Mouse (Mus musculus) hindbrain, embryonic 12.5 days (tissue): ENCODE measurements around the gene Pdrg1. TPM values are rescaled to one million over a fixed set of nuclear protein-coding genes. Genes with fewer than 3 reads are reported as not detected.

ENCODE experiments used
- ATAC-seq: fragments of 200-750 bp; cut with Nextera tagmentation; 2 replicates; pipeline ENCODE4 v1.8.0; 2017; ENCODE audit warnings: moderate TSS enrichment; ENCODE audit not compliant: low FRiP score
- H3K27ac ChIP-seq: fragments of 300-500 bp; sonication (generic); 2 replicates; pipeline ENCODE4 v1.5.1; 2016; ENCODE audit warnings: mild to moderate bottlenecking
- H3K27me3 ChIP-seq: fragments of 300-500 bp; sonication (generic); 2 replicates; pipeline ENCODE4 v1.6.1; 2016; ENCODE audit warnings: mild to moderate bottlenecking
- H3K36me3 ChIP-seq: fragments of 300-500 bp; sonication (generic); 2 replicates; pipeline ENCODE4 v1.6.1; 2016; ENCODE audit warnings: mild to moderate bottlenecking
- H3K4me1 ChIP-seq: fragments of 300-500 bp; sonication (generic); 2 replicates; pipeline ENCODE4 v1.6.1; 2016
- H3K4me2 ChIP-seq: fragments of 300-500 bp; sonication (generic); replicated peaks from 2 replicates; pipeline ENCODE4 v1.6.1; 2016; ENCODE audit warnings: mild to moderate bottlenecking
- H3K4me3 ChIP-seq: fragments of 300-500 bp; sonication (generic); 2 replicates; pipeline ENCODE4 v1.5.1; 2016; ENCODE audit warnings: mild to moderate bottlenecking
- H3K9ac ChIP-seq: fragments of 300-500 bp; sonication (generic); 2 replicates; pipeline ENCODE4 v1.6.1; 2016; ENCODE audit warnings: mild to moderate bottlenecking, moderate library complexity
- H3K9me3 ChIP-seq: fragments of 300-500 bp; sonication (generic); replicated peaks from 2 replicates; pipeline ENCODE4 v1.6.1; 2016; ENCODE audit warnings: mild to moderate bottlenecking
- WGBS: fragments of 180-500 bp; shearing (Covaris S2); methylation state at CpG from one replicate; pipeline ENCODE4 v1.1.7; 2016; 5-methylcytosine and 5-hydroxymethylcytosine counted together
- polyA plus RNA-seq: library from polyadenylated mRNA; unstranded; fragments of >200 nt; fragmentation: Nextera tagmentation; extraction: Ambion mirVana; gene quantifications from 2 replicates; pipeline ENCODE4 v1.2.1, GENCODE M21; 2016

The Pdrg1 gene
- polyA plus RNA-seq, 1 experiment from 2014 or later = 131 TPM

- 82% methylated on average over 7 of the region's 7 CpGs for WGBS
- no peak overlapping the region for H3K9ac ChIP-seq
- H3K4me1 ChIP-seq = peaks cover 2% of the 10 kb centered on the region; the same call in 1 of the 2 replicates
- no peaks in the 10 kb centered on the region for H3K36me3 ChIP-seq
- H3K4me2 ChIP-seq = no peak overlapping the region
- no peak overlapping the region for H3K27ac ChIP-seq
- H3K4me3 ChIP-seq = no peak overlapping the region
- peaks cover 18% of the 10 kb centered on the region for H3K27me3 ChIP-seq
- H3K9me3 ChIP-seq = no peaks in the 10 kb centered on the region
- ATAC-seq = no peak
These were observed 10.8 kb upstream of the Pdrg1 start for GRCm38 (mm10) chr2:153026052-153026451.

GRCm38 (mm10) chr2:153022855-153023254 lies 7.6 kb upstream of the Pdrg1 start:
- Histone ChIP-seq H3K4me1 (no peaks in the 10 kb centered on the region), H3K27ac (no peak overlapping the region), H3K4me3 (no peak overlapping the region), H3K4me2 (no peak overlapping the region), H3K27me3 (peaks cover 7% of the 10 kb centered on the region; the same call in 1 of the 2 replicates), H3K9me3 (no peaks in the 10 kb centered on the region), H3K36me3 (no peaks in the 10 kb centered on the region), H3K9ac (no peak overlapping the region)
- no peak for ATAC-seq
- 68% methylated on average over 4 of the region's 4 CpGs for WGBS

GRCm38 (mm10) chr2:153021163-153021562 lies 5.9 kb upstream of the Pdrg1 start:
- Histone ChIP-seq H3K4me3 (no peak overlapping the region), H3K9me3 (no peaks in the 10 kb centered on the region), H3K27ac (no peak overlapping the region), H3K4me1 (no peaks in the 10 kb centered on the region), H3K36me3 (no peaks in the 10 kb centered on the region), H3K9ac (no peak overlapping the region), H3K4me2 (no peak overlapping the region), H3K27me3 (peaks cover 12% of the 10 kb centered on the region)
- 70% methylated on average over 3 of the region's 3 CpGs for WGBS
- no peak for ATAC-seq

GRCm38 (mm10) chr2:153019355-153019754 lies 4.1 kb upstream of the Pdrg1 start:
- no peak overlapping the region for H3K4me2 ChIP-seq
- H3K9me3 ChIP-seq = no peaks in the 10 kb centered on the region
- no peak overlapping the region for H3K9ac ChIP-seq
- 91% methylated on average over 3 of the region's 3 CpGs for WGBS
- H3K27ac ChIP-seq = no peak overlapping the region
- no peak for ATAC-seq
- H3K27me3 ChIP-seq = peaks cover 14% of the 10 kb centered on the region
- peaks cover 4% of the 10 kb centered on the region for H3K4me1 ChIP-seq
- no peak overlapping the region for H3K4me3 ChIP-seq
- H3K36me3 ChIP-seq = no peaks in the 10 kb centered on the region

- Histone ChIP-seq H3K36me3 (peaks cover 16% of the 10 kb centered on the region), H3K4me2 (no peak overlapping the region), H3K27ac (no peak overlapping the region), H3K9ac (no peak overlapping the region), H3K4me3 (no peak overlapping the region), H3K27me3 (peaks cover 14% of the 10 kb centered on the region), H3K9me3 (no peaks in the 10 kb centered on the region), H3K4me1 (peaks cover 10% of the 10 kb centered on the region)
- no peak for ATAC-seq
- 50% methylated on average over 5 of the region's 5 CpGs for WGBS
These were observed 1.6 kb upstream of the Pdrg1 start for GRCm38 (mm10) chr2:153016786-153017185.

GRCm38 (mm10) chr2:153015804-153016203 lies 577 bp upstream of the Pdrg1 start:
- H3K27ac ChIP-seq = no peak overlapping the region
- H3K36me3 ChIP-seq = peaks cover 26% of the 10 kb centered on the region
- peaks cover 10% of the 10 kb centered on the region for H3K4me1 ChIP-seq
- ATAC-seq = no peak
- H3K4me2 ChIP-seq = peak overlapping the region; percentile 96
- H3K9ac ChIP-seq = no peak overlapping the region
- H3K9me3 ChIP-seq = no peaks in the 10 kb centered on the region
- no peak overlapping the region for H3K4me3 ChIP-seq
- WGBS = 55% methylated on average over 8 of the region's 8 CpGs
- H3K27me3 ChIP-seq = peaks cover 14% of the 10 kb centered on the region

GRCm38 (mm10) chr2:153013724-153014515 lies 1.3 kb downstream of the Pdrg1 start:
- Histone ChIP-seq H3K9ac (peak overlapping the region; percentile 91), H3K27ac (no peak overlapping the region), H3K27me3 (peaks cover 11% of the 10 kb centered on the region; the same call in 1 of the 2 replicates), H3K9me3 (no peaks in the 10 kb centered on the region), H3K36me3 (peaks cover 45% of the 10 kb centered on the region), H3K4me3 (peak overlapping the region; percentile 85), H3K4me2 (peak overlapping the region; percentile 96), H3K4me1 (peaks cover 10% of the 10 kb centered on the region)
- no peak for ATAC-seq
- WGBS = 93% methylated on average over 11 of the region's 11 CpGs

GRCm38 (mm10) chr2:153009192-153009973 lies 5.8 kb downstream of the Pdrg1 start:
- H3K36me3 ChIP-seq = peaks cover 66% of the 10 kb centered on the region
- no peaks in the 10 kb centered on the region for H3K9me3 ChIP-seq
- ATAC-seq = no peak
- no peak overlapping the region for H3K27ac ChIP-seq
- WGBS = 82% methylated on average over 12 of the region's 12 CpGs
- no peaks in the 10 kb centered on the region for H3K27me3 ChIP-seq
- no peak overlapping the region for H3K9ac ChIP-seq
- H3K4me1 ChIP-seq = peaks cover 6% of the 10 kb centered on the region
- no peak overlapping the region for H3K4me2 ChIP-seq
- no peak overlapping the region for H3K4me3 ChIP-seq

GRCm38 (mm10) chr2:153005981-153006380 lies 9.2 kb downstream of the Pdrg1 start:
- H3K9ac ChIP-seq = no peak overlapping the region
- no peak overlapping the region for H3K27ac ChIP-seq
- peaks cover 42% of the 10 kb centered on the region for H3K36me3 ChIP-seq
- H3K4me2 ChIP-seq = no peak overlapping the region
- 86% methylated on average over 3 of the region's 3 CpGs for WGBS
- H3K4me1 ChIP-seq = peaks cover 3% of the 10 kb centered on the region
- H3K4me3 ChIP-seq = no peak overlapping the region
- no peaks in the 10 kb centered on the region for H3K9me3 ChIP-seq
- ATAC-seq = no peak
- H3K27me3 ChIP-seq = no peaks in the 10 kb centered on the region

GRCm38 (mm10) chr2:153003681-153004338 lies 11.4 kb downstream of the Pdrg1 start:
- no peaks in the 10 kb centered on the region for H3K9me3 ChIP-seq
- no peak overlapping the region for H3K27ac ChIP-seq
- ATAC-seq = no peak
- H3K36me3 ChIP-seq = peaks cover 20% of the 10 kb centered on the region; the same call in 1 of the 2 replicates
- H3K4me3 ChIP-seq = no peak overlapping the region
- 57% methylated on average over 13 of the region's 13 CpGs for WGBS
- no peak overlapping the region for H3K4me2 ChIP-seq
- H3K4me1 ChIP-seq = peaks cover 3% of the 10 kb centered on the region
- H3K27me3 ChIP-seq = no peaks in the 10 kb centered on the region
- no peak overlapping the region for H3K9ac ChIP-seq

GRCm38 (mm10) chr2:153002492-153003248 lies 12.6 kb downstream of the Pdrg1 start:
- Histone ChIP-seq H3K4me3 (no peak overlapping the region), H3K4me1 (peaks cover 3% of the 10 kb centered on the region), H3K27me3 (no peaks in the 10 kb centered on the region), H3K9me3 (no peaks in the 10 kb centered on the region), H3K36me3 (peaks cover 10% of the 10 kb centered on the region; the same call in 1 of the 2 replicates), H3K9ac (no peak overlapping the region), H3K4me2 (no peak overlapping the region), H3K27ac (no peak overlapping the region)
- WGBS = 84% methylated on average over 15 of the region's 15 CpGs
- ATAC-seq = no peak
